In the genomic region with DNA sequence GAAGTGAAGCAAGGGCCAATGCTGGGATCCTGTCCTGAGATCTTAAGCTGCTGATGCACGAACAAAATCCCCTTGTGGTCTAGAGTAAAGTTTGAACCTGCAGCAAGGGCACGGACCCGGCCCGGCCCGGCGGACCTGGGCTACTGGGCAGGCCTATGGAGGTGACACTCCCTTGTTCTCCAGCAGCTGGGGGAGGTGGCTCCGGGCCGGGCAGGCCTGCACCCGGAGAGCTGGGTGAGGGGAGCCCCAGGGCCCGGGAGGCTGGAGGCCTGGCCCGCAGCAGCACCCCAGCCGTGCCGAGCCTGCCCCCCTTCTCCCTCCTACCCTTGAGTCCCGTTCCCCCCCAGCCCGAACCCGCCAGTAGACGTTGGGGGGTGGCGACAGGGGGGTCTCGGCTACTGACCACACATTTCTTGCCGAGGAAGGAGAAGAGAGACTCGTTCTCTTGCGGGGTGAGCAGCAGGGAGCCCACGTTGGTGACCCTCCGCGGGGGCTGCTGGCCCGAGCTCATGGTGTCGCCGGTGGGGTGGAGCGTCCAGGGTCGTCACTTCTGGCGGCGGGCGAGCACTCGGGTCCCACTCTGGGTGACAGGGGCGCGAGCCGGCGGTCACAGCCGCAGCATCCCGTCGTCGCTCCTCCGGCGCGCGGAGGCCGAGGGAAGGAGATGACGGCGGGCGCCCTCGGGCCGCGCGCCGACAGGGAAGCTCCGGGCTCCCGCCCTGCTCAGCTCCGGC, we compare ENCODE assay signal across 8 mouse cellular contexts. TPM values are rescaled to one million over a fixed set of nuclear protein-coding genes. Genes with fewer than 3 reads are reported as not detected.
DNase-seq lines count a peak whose midpoint lies in the region; ATAC-seq lines count a peak whose summit lies in the region.

No protein-coding gene starts in this region.

- no peaks in the 10 kb centered on the region for H3K9me3 ChIP-seq in embryonic facial prominence, embryonic 10.5 days
- no peaks in the 10 kb centered on the region for H3K9me3 ChIP-seq in intestine, embryonic 14.5 days (ENCODE audit: control insufficient read depth, low read length)
- H3K9me3 ChIP-seq in limb, embryonic 11.5 days (ENCODE audit: control insufficient read depth, low read length) = no peaks in the 10 kb centered on the region
- no peaks in the 10 kb centered on the region for H3K9me3 ChIP-seq in midbrain, embryonic 13.5 days

- H3K9ac ChIP-seq in intestine, embryonic 14.5 days (ENCODE audit: low read length) = peak overlapping the region; percentile 95
- H3K9ac ChIP-seq in limb, embryonic 11.5 days (ENCODE audit: low read length) = peak overlapping the region; percentile 95
- peak overlapping the region; percentile 94 for H3K9ac ChIP-seq in midbrain, embryonic 13.5 days (replicated peaks)

- peaks cover 19% of the 10 kb centered on the region for H3K4me1 ChIP-seq in embryonic facial prominence, embryonic 10.5 days
- peaks cover 7% of the 10 kb centered on the region for H3K4me1 ChIP-seq in intestine, embryonic 14.5 days (replicated peaks; ENCODE audit: control insufficient read depth, insufficient read depth, low read length)
- peaks cover 2% of the 10 kb centered on the region; the same call in 1 of the 2 replicates for H3K4me1 ChIP-seq in limb, embryonic 11.5 days (ENCODE audit: control insufficient read depth, insufficient read depth, low read length)
- H3K4me1 ChIP-seq in midbrain, embryonic 13.5 days (replicated peaks) = peaks cover 22% of the 10 kb centered on the region

- peak overlapping the region; percentile 98 for H3K4me3 ChIP-seq in embryonic facial prominence, embryonic 10.5 days
- H3K4me3 ChIP-seq in intestine, embryonic 14.5 days (ENCODE audit: low read depth, low read length) = peak overlapping the region; percentile 95
- peak overlapping the region; percentile 94 for H3K4me3 ChIP-seq in limb, embryonic 11.5 days (ENCODE audit: low read depth, low read length)
- peak overlapping the region; percentile 85 for H3K4me3 ChIP-seq in midbrain, embryonic 13.5 days (replicated peaks)

- DNase-seq in retina, embryonic 14.5 days (ENCODE audit: low spot score) = peak; percentile 49
- no peak for DNase-seq in retina, postnatal 1 day
- peak; percentile 71 for DNase-seq in embryonic facial prominence, embryonic 10.5 days (ENCODE audit: low spot score)
- peak; percentile 48 to 58 for DNase-seq in gastrocnemius, postnatal 4 days (ENCODE audit: low spot score in 2 of 2)
- peak; percentile 83 for DNase-seq in intestine, embryonic 14.5 days (ENCODE audit: low spot score)
- DNase-seq in limb, embryonic 11.5 days (ENCODE audit: low spot score) = peak; percentile 65
- peak; percentile 41 for DNase-seq in splenic B cell, adult 2 months (ENCODE audit: low read depth, low spot score)

- ATAC-seq in intestine, embryonic 14.5 days (replicated peaks; ENCODE audit: low FRiP score, low TSS enrichment, low read depth) = peak; percentile 67
- peak; percentile 68 for ATAC-seq in limb, embryonic 11.5 days (ENCODE audit: insufficient number of reproducible peaks, low FRiP score, low TSS enrichment, low read depth)
- ATAC-seq in midbrain, embryonic 13.5 days = peak; percentile 65

- peaks cover 11% of the 10 kb centered on the region for H3K36me3 ChIP-seq in embryonic facial prominence, embryonic 10.5 days (replicated peaks)
- H3K36me3 ChIP-seq in intestine, embryonic 14.5 days (ENCODE audit: control insufficient read depth, insufficient read depth, low read length) = no peaks in the 10 kb centered on the region; the same call in 1 of the 2 replicates
- H3K36me3 ChIP-seq in limb, embryonic 11.5 days (ENCODE audit: control insufficient read depth, insufficient read depth, low read length) = no peaks in the 10 kb centered on the region
- H3K36me3 ChIP-seq in midbrain, embryonic 13.5 days = no peaks in the 10 kb centered on the region
- H3K36me3 ChIP-seq in splenic B cell, adult 2 months (ENCODE audit: control insufficient read depth, insufficient read depth, low read length, poor library complexity, severe bottlenecking) = no peaks in the 10 kb centered on the region

- under 1% methylated on average over 58 of the region's 58 CpGs for WGBS in embryonic facial prominence, embryonic 10.5 days
- WGBS in intestine, embryonic 14.5 days = under 1% methylated on average over 43 of the region's 58 CpGs
- 0% methylated on average over 50 of the region's 58 CpGs for WGBS in limb, embryonic 11.5 days
- WGBS in midbrain, embryonic 13.5 days = under 1% methylated on average over 54 of the region's 58 CpGs

- peak overlapping the region; percentile 89 for H3K4me2 ChIP-seq in intestine, embryonic 14.5 days (ENCODE audit: low read length)
- peak overlapping the region; percentile 86 for H3K4me2 ChIP-seq in limb, embryonic 11.5 days (ENCODE audit: low read depth, severe bottlenecking)
- peak overlapping the region; percentile 91 for H3K4me2 ChIP-seq in midbrain, embryonic 13.5 days (replicated peaks)

- H3K27me3 ChIP-seq in embryonic facial prominence, embryonic 10.5 days (replicated peaks; ENCODE audit: low read depth, poor library complexity, severe bottlenecking) = no peaks in the 10 kb centered on the region
- no peaks in the 10 kb centered on the region for H3K27me3 ChIP-seq in intestine, embryonic 14.5 days (replicated peaks; ENCODE audit: control insufficient read depth, insufficient read depth, low read length)
- no peaks in the 10 kb centered on the region for H3K27me3 ChIP-seq in limb, embryonic 11.5 days (ENCODE audit: control insufficient read depth, insufficient read depth, low read length)
- no peaks in the 10 kb centered on the region for H3K27me3 ChIP-seq in midbrain, embryonic 13.5 days
- no peaks in the 10 kb centered on the region for H3K27me3 ChIP-seq in splenic B cell, adult 2 months (ENCODE audit: control insufficient read depth, insufficient read depth, low read length, poor library complexity, severe bottlenecking)

- peak overlapping the region; percentile 95 for H3K27ac ChIP-seq in embryonic facial prominence, embryonic 10.5 days (replicated peaks)
- H3K27ac ChIP-seq in intestine, embryonic 14.5 days (ENCODE audit: low read depth) = peak overlapping the region; percentile 96
- peak overlapping the region; percentile 90 for H3K27ac ChIP-seq in limb, embryonic 11.5 days (replicated peaks; ENCODE audit: low read depth, low read length)
- peak overlapping the region; percentile 97 for H3K27ac ChIP-seq in midbrain, embryonic 13.5 days

RNA-seq across cellular contexts. Expression of gene Wasl, which starts 0.5 kb away (rescaled TPM):
- 60.6 and 65.5 TPM in 2 replicates for polyA plus RNA-seq in embryonic facial prominence, embryonic 10.5 days (2016; fragmentation: Nextera tagmentation; extraction: Ambion mirVana)
- 10 to 100 TPM; 33.1 to 38.7 TPM for total RNA-seq in gastrocnemius, postnatal 4 days (2021)
- polyA plus RNA-seq in intestine, embryonic 14.5 days (2014; fragmentation: Nextera tagmentation; extraction: Ambion mirVana) = 59.0 and 59.2 TPM in 2 replicates
- 52.1 and 56.4 TPM in 2 replicates for polyA plus RNA-seq in limb, embryonic 11.5 days (2014; fragmentation: Nextera tagmentation; extraction: Ambion mirVana)
- 62.4 and 69.1 TPM in 2 replicates for polyA plus RNA-seq in midbrain, embryonic 13.5 days (2015; fragmentation: Nextera tagmentation; extraction: Ambion mirVana)
